Mouse (Mus musculus) hindbrain, embryonic 15.5 days (tissue): ENCODE measurements around the gene Bnipl. TPM values are rescaled to one million over a fixed set of nuclear protein-coding genes. Genes with fewer than 3 reads are reported as not detected.

Experiments
- polyA plus RNA-seq: library from polyadenylated mRNA; unstranded; fragments of >200 nt; fragmentation: Nextera tagmentation; extraction: Ambion mirVana; gene quantifications from 2 replicates; pipeline ENCODE4 v1.2.1, GENCODE M21; 2015

The Bnipl gene
- polyA plus RNA-seq, 1 experiment from 2014 or later: 0.29 TPM

Other genes with a start within 250 kb of the Bnipl start
- 18.9 and 21.2 TPM in 2 replicates for gene Zfp687, start 235.7 kb downstream of the Bnipl start, polyA plus RNA-seq
- gene Psmd4, start 208.6 kb downstream of the Bnipl start, polyA plus RNA-seq: 260 and 276 TPM in 2 replicates
- gene Pip5k1a, start 144.3 kb downstream of the Bnipl start, polyA plus RNA-seq: 15.2 and 15.8 TPM in 2 replicates
- gene Vps72, start 140.2 kb downstream of the Bnipl start, polyA plus RNA-seq: 167 and 176 TPM in 2 replicates
- gene Tmod4, start 126.7 kb downstream of the Bnipl start, polyA plus RNA-seq: 1.7 and 1.8 TPM in 2 replicates
- gene Scnm1, start 117.2 kb downstream of the Bnipl start, polyA plus RNA-seq: 84.0 and 88.6 TPM in 2 replicates
- gene Lysmd1, start 117.1 kb downstream of the Bnipl start, polyA plus RNA-seq: 42.7 and 45.0 TPM in 2 replicates
- 3.9 and 4.2 TPM in 2 replicates for gene Tnfaip8l2, start 108.8 kb downstream of the Bnipl start, polyA plus RNA-seq
- gene Sema6c, start 90.7 kb downstream of the Bnipl start, polyA plus RNA-seq: 33.0 and 34.7 TPM in 2 replicates
- 3.4 and 3.6 TPM in 2 replicates for gene Gabpb2, start 33.3 kb downstream of the Bnipl start, polyA plus RNA-seq
- gene Cdc42se1, start 22.5 kb downstream of the Bnipl start, polyA plus RNA-seq: 57.1 and 59.3 TPM in 2 replicates
- gene Mllt11, start 19.0 kb downstream of the Bnipl start, polyA plus RNA-seq: 323 and 341 TPM in 2 replicates
- 0.13 and 0.19 TPM in 2 replicates for gene Gm128, start 9.6 kb downstream of the Bnipl start, polyA plus RNA-seq
- 34.5 and 36.6 TPM in 2 replicates for gene Mindy1, start 30.2 kb upstream of the Bnipl start, polyA plus RNA-seq
- gene Prune1, start 30.9 kb upstream of the Bnipl start, polyA plus RNA-seq: 66.5 and 69.9 TPM in 2 replicates
- 0.47 and 0.72 TPM in 2 replicates for gene Anxa9, start 56.0 kb upstream of the Bnipl start, polyA plus RNA-seq
- gene Cers2, start 63.6 kb upstream of the Bnipl start, polyA plus RNA-seq: 92.7 and 101 TPM in 2 replicates
- gene Setdb1, start 106.0 kb upstream of the Bnipl start, polyA plus RNA-seq: 39.3 and 42.7 TPM in 2 replicates
- not detected in 2 replicates for gene 4930558C23Rik, start 151.6 kb upstream of the Bnipl start, polyA plus RNA-seq
- gene Arnt, start 183.2 kb upstream of the Bnipl start, polyA plus RNA-seq: 15.8 and 17.5 TPM in 2 replicates
- gene Ctsk, start 248.1 kb upstream of the Bnipl start, polyA plus RNA-seq: 7.9 and 8.8 TPM in 2 replicates